24 mouse cellular contexts compared by ENCODE assay signal in the genomic region with DNA sequence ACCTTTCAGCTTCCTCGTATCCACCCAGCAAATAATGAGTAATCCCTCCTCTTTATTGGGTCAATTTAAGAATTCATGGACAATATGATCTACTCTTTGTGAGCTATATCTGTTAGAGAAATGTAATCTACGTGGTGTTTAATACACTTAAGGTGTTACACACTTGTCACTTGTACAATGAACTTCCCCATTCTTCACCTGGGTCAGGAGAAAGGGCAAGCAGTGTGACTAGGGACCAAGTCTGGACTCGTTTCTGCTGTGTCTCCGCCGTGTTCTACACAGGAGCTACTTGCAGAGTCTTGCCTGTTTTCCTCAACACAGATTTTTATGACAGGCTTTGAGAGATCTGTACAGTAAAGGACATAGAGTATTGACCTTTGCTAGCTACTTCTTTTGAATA. TPM values are rescaled to one million over a fixed set of nuclear protein-coding genes. Genes with fewer than 3 reads are reported as not detected.
A peak's percentile ranks its signal among the peaks of the same experiment; 100 is the strongest.
DNase-seq lines count a peak whose midpoint lies in the region; ATAC-seq and TF ChIP-seq lines count a peak whose summit lies in the region.
"Had no signal": no experiment of that assay in that cellular context is flagged by ENCODE, and none has a peak within 500 bp of the region (broad histone marks: within the 10 kb centered on the region; RNA-seq: fewer than 3 reads in every experiment).

No protein-coding gene starts in this region.

- H3K4me2 ChIP-seq in stomach, embryonic 15.5 days: no peak overlapping the region
- H3K4me2 ChIP-seq in stomach, postnatal 0 days (replicated peaks; ENCODE audit: low read depth): no peak overlapping the region
- H3K4me2 ChIP-seq: embryonic facial prominence, embryonic 13.5 days; embryonic facial prominence, embryonic 15.5 days; forebrain, embryonic 12.5 days had no signal

- WGBS in large intestine, adult 2 months: 29% methylated on average over 5 of the region's 5 CpGs
- 72% methylated on average over 5 of the region's 5 CpGs for WGBS in stomach, embryonic 15.5 days
- WGBS in stomach, postnatal 0 days: 52% methylated on average over 5 of the region's 5 CpGs

- H3K4me1 ChIP-seq in stomach, embryonic 15.5 days: no peaks in the 10 kb centered on the region
- no peaks in the 10 kb centered on the region for H3K4me1 ChIP-seq in stomach, postnatal 0 days (replicated peaks; ENCODE audit: control insufficient read depth, insufficient read depth)
- H3K4me1 ChIP-seq: embryonic facial prominence, embryonic 13.5 days; embryonic facial prominence, embryonic 15.5 days; forebrain, embryonic 12.5 days had no signal

- H3K4me3 ChIP-seq in stomach, embryonic 15.5 days (replicated peaks): no peak overlapping the region
- H3K4me3 ChIP-seq in stomach, postnatal 0 days (ENCODE audit: low read depth, low read length): no peak overlapping the region
- H3K4me3 ChIP-seq: embryonic facial prominence, embryonic 13.5 days; embryonic facial prominence, embryonic 15.5 days; erythroblast, embryonic 14.5 days; forebrain, embryonic 10.5 days; forebrain, embryonic 12.5 days had no signal

- H3K9me3 ChIP-seq in stomach, embryonic 15.5 days: no peaks in the 10 kb centered on the region
- no peaks in the 10 kb centered on the region for H3K9me3 ChIP-seq in stomach, postnatal 0 days (ENCODE audit: control insufficient read depth, low read length)
- H3K9me3 ChIP-seq: embryonic facial prominence, embryonic 13.5 days; embryonic facial prominence, embryonic 15.5 days; forebrain, embryonic 10.5 days; forebrain, embryonic 12.5 days had no signal

- no peak for TF ChIP-seq EP300 in stomach, postnatal 0 days (optimal IDR thresholded peaks at IDR 0.05)

- H3K27me3 ChIP-seq in stomach, embryonic 15.5 days (replicated peaks): no peaks in the 10 kb centered on the region
- no peaks in the 10 kb centered on the region for H3K27me3 ChIP-seq in stomach, postnatal 0 days (ENCODE audit: control insufficient read depth, insufficient read depth, low read length)
- H3K27me3 ChIP-seq: embryonic facial prominence, embryonic 13.5 days; embryonic facial prominence, embryonic 15.5 days; forebrain, embryonic 12.5 days had no signal

- peak; percentile 56; the same call in 1 of the 2 replicates for ATAC-seq in stomach, embryonic 15.5 days (ENCODE audit: insufficient read depth, low FRiP score, low read depth)
- 0 out of 2 replicates have a peak, but pooled peaks have one; percentile 42 for ATAC-seq in stomach, postnatal 0 days (ENCODE audit: low FRiP score, low TSS enrichment)
- ATAC-seq: forebrain, embryonic 14.5 days; forebrain, embryonic 16.5 days had no signal

- no peaks in the 10 kb centered on the region for H3K36me3 ChIP-seq in stomach, embryonic 15.5 days
- no peaks in the 10 kb centered on the region for H3K36me3 ChIP-seq in stomach, postnatal 0 days (ENCODE audit: control insufficient read depth, insufficient read depth, low read length)
- H3K36me3 ChIP-seq: embryonic facial prominence, embryonic 13.5 days; embryonic facial prominence, embryonic 15.5 days; forebrain, embryonic 10.5 days; forebrain, embryonic 12.5 days had no signal

- no peak overlapping the region for H3K27ac ChIP-seq in stomach, embryonic 15.5 days
- H3K27ac ChIP-seq in stomach, postnatal 0 days (replicated peaks): no peak overlapping the region
- H3K27ac ChIP-seq: embryonic facial prominence, embryonic 13.5 days; embryonic facial prominence, embryonic 15.5 days; forebrain, embryonic 10.5 days; forebrain, embryonic 12.5 days had no signal

- peak; percentile 57 for DNase-seq in urinary bladder, postnatal 14 days (ENCODE audit: low spot score)
- DNase-seq in urinary bladder, postnatal 25 days (ENCODE audit: low spot score): no peak
- peak; percentile 82 for DNase-seq in large intestine, adult 2 months (ENCODE audit: low read depth, low spot score)
- DNase-seq in stomach, postnatal 0 days (ENCODE audit: low spot score): no peak
- DNase-seq in cerebellum, postnatal 25 days: no peak
- no peak for DNase-seq in adrenal gland, adult 2 months
- no peak for DNase-seq in left cerebral cortex, adult 18-20 months (ENCODE audit: low spot score in 2 of 2)
- DNase-seq: adrenal gland, adult 8-10 months; adrenal gland, postnatal 14 days; adrenal gland, postnatal 36 days; cerebellum, adult 11-12 months; cerebellum, adult 2 months; cerebellum, adult 9-10 months; cerebellum, postnatal 10 days; cerebellum, postnatal 36 days; embryo, embryonic 11 days had no signal

- no peak overlapping the region for H3K9ac ChIP-seq in stomach, embryonic 15.5 days
- H3K9ac ChIP-seq in stomach, postnatal 0 days (ENCODE audit: low read length): no peak overlapping the region
- H3K9ac ChIP-seq: embryonic facial prominence, embryonic 13.5 days; embryonic facial prominence, embryonic 15.5 days; forebrain, embryonic 12.5 days had no signal

- TF ChIP-seq CTCF in stomach, postnatal 0 days (IDR thresholded peaks at IDR 0.05; ENCODE audit: low read depth): no peak

RNA-seq across cellular contexts. Expression of a gene that starts 13.9 kb away (rescaled TPM):
- 153 and 163 TPM in 2 replicates for polyA plus RNA-seq in large intestine, adult 2 months (2012; rRNA removed)
- polyA plus RNA-seq in stomach, embryonic 15.5 days (2015; fragmentation: Nextera tagmentation; extraction: Ambion mirVana): 414 and 461 TPM in 2 replicates
- polyA plus RNA-seq in stomach, postnatal 0 days (2015; fragmentation: Nextera tagmentation; extraction: Ambion mirVana): 278 and 293 TPM in 2 replicates
- 100 to 1,000 TPM; 283 to 597 TPM for total RNA-seq in adrenal gland, adult 2 months (2021)
- 103 and 130 TPM in 2 replicates for polyA plus RNA-seq in adrenal gland, adult 2 months (2012; rRNA removed)
- total RNA-seq in left cerebral cortex, adult 18-20 months (2021): 100 to 1,000 TPM; 311 to 324 TPM

Comparison
In these comparisons a context has a peak if more than half of its experiments do, and no peak if none do; other contexts are left out.
1. DNase-seq: peak in urinary bladder, postnatal 14 days (single experiment) and large intestine, adult 2 months (single experiment); none in urinary bladder, postnatal 25 days (single experiment), stomach, postnatal 0 days (single experiment), cerebellum, postnatal 25 days (0 of 2), adrenal gland, adult 2 months (single experiment) and left cerebral cortex, adult 18-20 months (0 of 2).